Mouse (Mus musculus) testis, postnatal 14 days (tissue): ENCODE measurements around the gene Mrps21.
A peak's percentile ranks its signal among the peaks of the same experiment; 100 is the strongest.

Source experiments
- DNase-seq: peaks from one replicate; pipeline ENCODE4 v3.0.0; 2021; ENCODE audit warnings: low spot score

Gene Mrps21

DNA sequence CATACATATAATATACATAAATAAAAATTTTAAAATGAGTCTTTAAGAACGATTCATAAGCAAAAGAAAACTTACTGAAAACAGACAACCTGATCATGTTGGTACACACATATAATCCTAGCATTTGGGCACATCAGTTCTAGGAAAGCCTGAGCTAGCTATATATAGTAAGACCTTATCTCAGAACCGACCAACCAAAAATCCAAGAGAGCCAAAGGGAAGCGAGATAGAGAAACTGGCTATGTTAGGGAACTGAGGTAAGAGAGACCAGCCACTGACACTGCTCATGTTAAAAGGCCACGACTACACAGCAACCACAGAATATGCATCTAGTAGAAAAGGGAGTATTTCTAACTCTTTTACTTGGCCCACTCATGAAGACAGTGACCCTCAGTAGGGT is 20.7 kb downstream of the Mrps21 start:
- DNase-seq: no peak

GRCm38 (mm10) chr3:95842503-95843214 is 28.7 kb downstream of the Mrps21 start:
- DNase-seq: no peak

DNA sequence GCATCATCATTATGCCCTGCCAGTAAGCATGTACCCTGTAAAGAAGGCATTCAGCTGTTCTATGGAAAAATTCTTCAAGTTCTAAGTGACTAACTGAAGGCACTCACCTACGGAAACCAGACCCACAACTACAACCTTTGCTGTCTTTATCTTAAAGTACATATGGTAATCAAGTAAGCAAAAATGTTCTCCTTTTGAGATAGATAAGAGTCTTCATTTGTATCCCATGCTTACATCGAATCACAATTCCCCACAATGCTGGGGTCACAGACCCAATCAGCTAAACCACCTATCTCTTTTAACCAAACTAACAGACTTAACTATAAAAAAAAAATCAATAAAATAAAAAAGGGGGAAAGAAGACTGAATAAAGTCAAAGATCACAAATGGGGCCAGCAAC is 32.1 kb downstream of the Mrps21 start:
- no peak for DNase-seq

DNA sequence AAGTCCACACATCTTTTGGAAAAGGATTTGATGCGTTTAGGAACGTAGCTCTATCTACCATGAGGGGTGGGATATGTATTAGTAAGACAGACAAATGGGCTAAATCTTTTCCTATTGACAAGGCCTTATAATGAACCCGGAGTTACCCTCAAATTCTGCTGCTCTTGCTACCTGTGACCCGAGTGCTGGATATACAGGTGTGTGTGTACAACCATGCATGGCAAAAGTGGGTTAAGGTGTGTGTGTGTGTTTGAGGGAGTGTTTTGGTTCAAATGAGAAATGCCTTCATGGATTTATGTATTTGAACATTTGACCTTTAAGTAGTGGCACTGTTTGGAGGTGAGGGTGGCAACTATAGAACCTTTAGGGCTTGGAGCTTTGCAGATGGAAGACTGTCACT is 42.3 kb downstream of the Mrps21 start:
- DNase-seq: no peak

DNA sequence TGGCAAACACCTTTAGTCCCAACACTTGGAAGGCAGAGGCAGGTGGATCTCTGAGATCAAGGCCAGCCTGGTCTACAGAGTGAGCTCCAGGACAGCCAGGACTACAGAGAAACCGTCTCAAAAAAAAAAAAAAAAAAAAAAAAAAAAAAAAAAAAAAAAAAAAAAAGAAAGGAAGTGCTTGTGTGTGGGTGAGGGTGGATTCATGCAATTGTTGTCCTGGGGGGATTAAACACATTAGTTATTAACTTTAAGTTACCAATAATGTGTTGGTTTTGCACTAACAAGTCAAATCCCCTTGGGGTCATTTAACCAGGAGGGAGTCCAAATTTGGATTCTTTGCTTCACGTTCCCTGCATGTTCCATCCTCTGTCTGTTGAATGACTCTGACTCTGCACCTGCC is 45.0 kb downstream of the Mrps21 start:
- no peak for DNase-seq

GRCm38 (mm10) chr3:95820046-95821010 is 51.0 kb downstream of the Mrps21 start:
- no peak for DNase-seq

DNA sequence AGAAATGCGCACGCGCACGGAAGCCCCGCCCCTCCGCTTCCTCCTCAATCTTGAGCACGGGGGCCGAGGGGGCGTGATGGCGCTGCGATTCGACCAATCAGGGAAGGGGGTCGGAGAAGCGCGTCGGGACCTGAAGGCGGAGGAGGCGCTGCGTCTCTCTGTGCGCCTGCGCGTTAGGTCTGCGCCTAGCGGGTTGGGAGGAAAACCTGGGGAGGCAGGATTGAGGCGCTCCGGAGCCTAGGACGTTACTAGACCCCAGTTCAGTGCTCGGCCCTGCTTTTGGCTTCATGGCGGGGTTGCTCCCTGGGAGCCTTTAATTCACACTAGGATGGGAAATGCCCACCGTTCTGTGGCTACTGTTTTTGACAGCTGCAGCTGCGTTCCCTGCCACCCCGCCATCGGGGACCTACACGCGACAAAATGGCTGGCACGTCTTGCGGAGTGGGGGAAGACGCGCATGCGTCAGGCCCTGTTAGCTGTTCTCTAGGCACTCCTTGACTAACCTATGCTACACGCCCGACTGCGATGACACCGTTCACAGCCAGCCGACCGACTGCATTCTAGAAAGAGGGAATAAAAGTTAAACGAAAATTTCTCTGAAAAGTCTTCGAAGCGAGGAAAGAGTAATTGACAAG is 51.9 kb downstream of the Mrps21 start:
- peak; percentile 100 for DNase-seq

- DNase-seq: peak; percentile 85
Observed at GRCm38 (mm10) chr3:95818571-95819288, 52.6 kb downstream of the Mrps21 start, which contains the start of gene Rprd2. Rprd2 (minus strand) TSS chr3:95818863.

GRCm38 (mm10) chr3:95818026-95818511 is 53.2 kb downstream of the Mrps21 start:
- DNase-seq: peak; percentile 64

DNA sequence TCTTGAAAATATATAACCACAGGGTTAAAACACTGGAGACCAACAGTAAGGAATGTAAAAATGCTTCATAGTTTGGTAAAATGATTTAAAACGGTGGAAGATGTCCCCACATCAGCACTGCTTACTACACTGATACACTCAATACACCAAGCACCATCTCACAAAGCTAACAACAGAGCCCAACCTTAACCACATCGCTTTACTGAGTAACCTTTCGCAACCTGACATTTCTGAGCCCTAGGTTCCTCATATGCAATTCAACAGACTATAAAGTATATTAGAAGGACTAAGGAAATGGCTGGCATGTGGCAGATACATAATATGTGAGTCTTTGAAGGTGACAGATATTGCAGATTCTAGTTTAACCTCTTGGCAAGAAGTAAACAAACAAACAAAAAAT is 54.6 kb downstream of the Mrps21 start:
- no peak for DNase-seq
